7 mouse cellular contexts compared by ENCODE assay signal in the genomic region with DNA sequence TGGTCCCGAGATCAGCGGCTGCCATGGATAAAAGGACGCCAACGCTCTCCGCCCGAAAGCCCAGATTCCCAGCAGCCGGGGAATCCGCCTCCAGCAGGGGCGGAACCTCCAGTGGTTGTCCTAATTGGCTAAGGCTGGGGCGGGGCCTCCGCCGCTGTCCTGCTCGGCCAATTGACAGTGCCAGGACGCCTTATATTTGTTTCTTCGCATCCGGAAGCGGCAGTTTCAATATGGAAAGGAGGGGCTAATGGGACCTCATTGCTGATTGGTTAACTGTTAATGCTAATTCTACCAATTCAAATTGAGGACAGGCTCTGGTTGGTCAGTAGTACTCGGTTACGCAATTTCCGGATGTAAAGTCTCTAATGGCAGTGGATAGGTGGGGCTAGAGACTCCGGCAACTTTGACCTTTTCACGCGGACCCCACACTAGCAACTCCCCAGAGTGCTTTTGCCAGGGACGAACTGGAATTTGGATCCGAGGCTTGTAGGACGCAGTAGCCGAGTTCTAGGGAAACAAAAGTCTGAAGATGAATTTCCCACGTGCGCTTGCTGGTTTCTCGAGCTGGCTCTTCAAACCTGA. TPM values are rescaled to one million over a fixed set of nuclear protein-coding genes. Genes with fewer than 3 reads are reported as not detected.
DNase-seq lines count a peak whose midpoint lies in the region; ATAC-seq lines count a peak whose summit lies in the region.

A gene (minus strand): TSS at position 367 of the 582 bp plus-strand sequence.
A gene (plus strand): TSS at position 530 of the 582 bp plus-strand sequence.

- under 1% methylated on average over 30 of the region's 30 CpGs for WGBS in embryonic facial prominence, embryonic 12.5 days
- under 1% methylated on average over 30 of the region's 30 CpGs for WGBS in limb, embryonic 11.5 days
- WGBS in midbrain, embryonic 14.5 days: under 1% methylated on average over 30 of the region's 30 CpGs

- H3K4me2 ChIP-seq in embryonic facial prominence, embryonic 12.5 days (replicated peaks): peak within 1 kb of the TSS; percentile 87
- H3K4me2 ChIP-seq in limb, embryonic 11.5 days (ENCODE audit: low read depth, severe bottlenecking): peak within 1 kb of the TSS; percentile 81
- peak within 1 kb of the TSS; percentile 84 for H3K4me2 ChIP-seq in midbrain, embryonic 14.5 days (ENCODE audit: low read length)

- H3K36me3 ChIP-seq in embryonic facial prominence, embryonic 12.5 days: peaks cover 45% of the 10 kb centered on the region
- H3K36me3 ChIP-seq in limb, embryonic 11.5 days (ENCODE audit: control insufficient read depth, insufficient read depth, low read length): peaks cover 17% of the 10 kb centered on the region; the same call in 1 of the 2 replicates
- peaks cover 30% of the 10 kb centered on the region for H3K36me3 ChIP-seq in midbrain, embryonic 14.5 days (ENCODE audit: control insufficient read depth, insufficient read depth, low read length)

- peak; percentile 92 for DNase-seq in adrenal gland, postnatal 25 days
- peak; percentile 100 for DNase-seq in heart, adult 11 months
- peak; percentile 94 for DNase-seq in kidney, adult 18-20 months
- DNase-seq in limb, embryonic 11.5 days (ENCODE audit: low spot score): peak; percentile 94
- peak; percentile 97 for DNase-seq in midbrain, embryonic 14.5 days
- DNase-seq in spleen, adult 18-20 months: peak; percentile 84 to 87

- H3K4me3 ChIP-seq in embryonic facial prominence, embryonic 12.5 days: peak within 1 kb of the TSS; percentile 91
- H3K4me3 ChIP-seq in limb, embryonic 11.5 days (ENCODE audit: low read depth, low read length): peak within 1 kb of the TSS; percentile 83
- H3K4me3 ChIP-seq in midbrain, embryonic 14.5 days (replicated peaks; ENCODE audit: low read depth, low read length): peak within 1 kb of the TSS; percentile 78

- no peaks in the 10 kb centered on the region for H3K9me3 ChIP-seq in embryonic facial prominence, embryonic 12.5 days
- H3K9me3 ChIP-seq in limb, embryonic 11.5 days (ENCODE audit: control insufficient read depth, low read length): no peaks in the 10 kb centered on the region
- no peaks in the 10 kb centered on the region for H3K9me3 ChIP-seq in midbrain, embryonic 14.5 days (ENCODE audit: control insufficient read depth, low read length)

- H3K27ac ChIP-seq in embryonic facial prominence, embryonic 12.5 days: peak within 1 kb of the TSS; percentile 78
- 0 out of 2 replicates have a peak within 1 kb of the TSS, but pooled peaks have one; percentile 21 for H3K27ac ChIP-seq in limb, embryonic 11.5 days (replicated peaks; ENCODE audit: low read depth, low read length)
- peak within 1 kb of the TSS; percentile 74 for H3K27ac ChIP-seq in midbrain, embryonic 14.5 days (replicated peaks; ENCODE audit: low read depth, low read length)

- peak within 1 kb of the TSS; percentile 74 for H3K9ac ChIP-seq in embryonic facial prominence, embryonic 12.5 days
- H3K9ac ChIP-seq in limb, embryonic 11.5 days (ENCODE audit: low read length): peak within 1 kb of the TSS; percentile 79
- H3K9ac ChIP-seq in midbrain, embryonic 14.5 days (replicated peaks; ENCODE audit: low read length): peak within 1 kb of the TSS; percentile 77

- ATAC-seq in embryonic facial prominence, embryonic 12.5 days (ENCODE audit: insufficient number of reproducible peaks, insufficient read depth, low FRiP score, low TSS enrichment): peak; percentile 96
- peak; percentile 98 for ATAC-seq in limb, embryonic 11.5 days (ENCODE audit: insufficient number of reproducible peaks, low FRiP score, low TSS enrichment, low read depth)
- peak; percentile 98 for ATAC-seq in midbrain, embryonic 14.5 days (ENCODE audit: low FRiP score, low TSS enrichment)

- H3K27me3 ChIP-seq in embryonic facial prominence, embryonic 12.5 days: no peaks in the 10 kb centered on the region
- no peaks in the 10 kb centered on the region for H3K27me3 ChIP-seq in limb, embryonic 11.5 days (ENCODE audit: control insufficient read depth, insufficient read depth, low read length)
- no peaks in the 10 kb centered on the region for H3K27me3 ChIP-seq in midbrain, embryonic 14.5 days (ENCODE audit: control insufficient read depth, insufficient read depth, low read length)

- H3K4me1 ChIP-seq in embryonic facial prominence, embryonic 12.5 days: peaks cover 19% of the 10 kb centered on the region
- H3K4me1 ChIP-seq in limb, embryonic 11.5 days (ENCODE audit: control insufficient read depth, insufficient read depth, low read length): peaks cover 13% of the 10 kb centered on the region; the same call in 1 of the 2 replicates
- H3K4me1 ChIP-seq in midbrain, embryonic 14.5 days (ENCODE audit: control insufficient read depth, insufficient read depth, low read length): peaks cover 18% of the 10 kb centered on the region

RNA-seq across cellular contexts. Expression of the first gene that starts in this region (rescaled TPM):
- 31.9 and 37.7 TPM in 2 replicates for total RNA-seq in adrenal gland, postnatal 25 days (2021)
- polyA plus RNA-seq in embryonic facial prominence, embryonic 12.5 days (2016; fragmentation: Nextera tagmentation; extraction: Ambion mirVana): 42.7 and 45.4 TPM in 2 replicates
- polyA plus RNA-seq in limb, embryonic 11.5 days (2014; fragmentation: Nextera tagmentation; extraction: Ambion mirVana): 33.2 and 34.1 TPM in 2 replicates
- polyA plus RNA-seq in midbrain, embryonic 14.5 days (2014; fragmentation: Nextera tagmentation; extraction: Ambion mirVana): 25.4 and 37.2 TPM in 2 replicates

RNA-seq across cellular contexts. Expression of the second gene that starts in this region (rescaled TPM):
- 12.2 and 16.6 TPM in 2 replicates for total RNA-seq in adrenal gland, postnatal 25 days (2021)
- 18.9 and 19.0 TPM in 2 replicates for polyA plus RNA-seq in embryonic facial prominence, embryonic 12.5 days (2016; fragmentation: Nextera tagmentation; extraction: Ambion mirVana)
- 14.7 and 16.6 TPM in 2 replicates for polyA plus RNA-seq in limb, embryonic 11.5 days (2014; fragmentation: Nextera tagmentation; extraction: Ambion mirVana)
- 4.9 and 8.7 TPM in 2 replicates for polyA plus RNA-seq in midbrain, embryonic 14.5 days (2014; fragmentation: Nextera tagmentation; extraction: Ambion mirVana)

Comparison
In these comparisons a context has a peak if more than half of its experiments do, and no peak if none do; other contexts are left out.
1. Peak in every context shown above with its lines: DNase-seq, ATAC-seq, H3K4me3 ChIP-seq and H3K27ac ChIP-seq.
2. H3K27ac ChIP-seq: peak in every context shown above with its lines; median percentile 78 in embryonic facial prominence, embryonic 12.5 days; 74 in midbrain, embryonic 14.5 days; 21 in limb, embryonic 11.5 days.